Mouse (Mus musculus) heart, adult 2 months (tissue): Measurements from ENCODE around the gene Snd1. TPM values are rescaled to one million over a fixed set of nuclear protein-coding genes. Genes with fewer than 3 reads are reported as not detected.
A peak's percentile ranks its signal among the peaks of the same experiment; 100 is the strongest.

Source experiments
- DNase-seq, 2 experiments: peaks; one replicate each; pipeline ENCODE4 v3.0.0; 2021
- H3K27ac ChIP-seq: fragments of 200-600 bp; 2 replicates; pipeline ENCODE4 v1.8.1; 2022
- H3K27me3 ChIP-seq: fragments of 200-500 bp; 2 replicates; pipeline ENCODE4 v1.6.1; 2012; ENCODE audit warnings: mild to moderate bottlenecking, low read length, inconsistent platforms, mixed read lengths; ENCODE audit not compliant: control insufficient read depth, insufficient read depth
- H3K36me3 ChIP-seq: fragments of 200-500 bp; 2 replicates; pipeline ENCODE4 v1.6.1; 2012; ENCODE audit warnings: low read length, inconsistent platforms; ENCODE audit not compliant: control insufficient read depth, insufficient read depth
- H3K4me1 ChIP-seq: fragments of 200-500 bp; 2 replicates; pipeline ENCODE4 v1.6.1; 2011; ENCODE audit warnings: low read length; ENCODE audit not compliant: control insufficient read depth, insufficient read depth
- H3K4me3 ChIP-seq: fragments of 200-600 bp; 2 replicates; pipeline ENCODE4 v1.8.1; 2022
- H3K79me2 ChIP-seq: fragments of 200-500 bp; replicated peaks from 2 replicates; pipeline ENCODE4 v1.6.1; 2012; ENCODE audit warnings: mild to moderate bottlenecking, inconsistent platforms, low read length, moderate library complexity, mixed read lengths; ENCODE audit not compliant: control insufficient read depth, insufficient read depth
- H3K9ac ChIP-seq: fragments of 200-500 bp; 2 replicates; pipeline ENCODE4 v1.6.1; 2012; ENCODE audit warnings: low read depth, mild to moderate bottlenecking, control low read depth, inconsistent platforms, low read length, mixed read lengths
- CTCF ChIP-seq: fragments of 200-600 bp; IDR thresholded peaks from 2 replicates; pipeline ENCODE4 v1.8.1; 2022; ENCODE audit warnings: antibody characterized with exemption, mild to moderate bottlenecking, moderate library complexity
- EP300 ChIP-seq: fragments of 200-500 bp; IDR thresholded peaks from 2 replicates; pipeline ENCODE4 v1.6.1; 2011; ENCODE audit warnings: low read depth, low read length, control low read depth; ENCODE audit not compliant: insufficient read depth
- POLR2A ChIP-seq: fragments of 200-500 bp; IDR thresholded peaks from 2 replicates; pipeline ENCODE4 v1.6.1; 2011; ENCODE audit warnings: mild to moderate bottlenecking, low read depth, low read length, control low read depth; ENCODE audit not compliant: insufficient read depth
- WGBS: fragments of 180-500 bp; shearing (Covaris S2); methylation state at CpG from one replicate; pipeline ENCODE4 v1.1.7; 2018; 5-methylcytosine and 5-hydroxymethylcytosine counted together
- intact Hi-C: fragments of 180-260 bp; cut with DNase I; formaldehyde crosslinking; loops from one replicate; pipeline ENCODE4 v1.15.1; 2025
- polyA plus RNA-seq: library from polyadenylated mRNA; depleted of rRNA; stranded (reverse); fragments of >200 nt; gene quantifications from 2 replicates; pipeline ENCODE4 v1.2.3, GENCODE M21; 2012
- total RNA-seq, 2 experiments: library from RNA; stranded (reverse); gene quantifications; 2 replicates each; pipeline ENCODE4 v1.2.3; 2021

Gene Snd1
- total and polyA plus RNA-seq, 3 experiments, result 39.9 to 74.1 (median 62.4) TPM

DNA sequence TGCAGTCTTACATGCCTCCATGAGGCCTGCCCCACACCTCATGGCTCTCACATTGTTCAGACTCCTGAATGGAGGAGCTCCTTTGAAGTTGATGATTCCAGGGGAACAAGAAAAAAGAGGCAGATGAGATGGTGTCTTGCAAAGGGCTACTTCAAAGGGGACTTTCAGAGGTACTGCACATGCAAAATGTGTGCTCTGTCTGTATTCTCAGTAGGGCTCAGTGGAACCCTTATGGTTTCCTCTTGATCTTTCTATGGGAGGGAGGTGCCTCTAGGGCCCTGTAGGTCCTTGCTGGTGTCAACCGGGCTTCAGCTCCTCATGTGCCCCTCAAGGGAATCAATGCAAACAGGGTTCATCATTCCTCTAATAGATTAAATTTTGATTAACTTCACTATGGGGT, 197.4 kb downstream of the Snd1 start:
- WGBS, result 94% methylated on average over 1 of the region's 1 CpGs
- no peaks in the 10 kb centered on the region for H3K79me2 ChIP-seq
- intact Hi-C loops, result no loop called here

DNA sequence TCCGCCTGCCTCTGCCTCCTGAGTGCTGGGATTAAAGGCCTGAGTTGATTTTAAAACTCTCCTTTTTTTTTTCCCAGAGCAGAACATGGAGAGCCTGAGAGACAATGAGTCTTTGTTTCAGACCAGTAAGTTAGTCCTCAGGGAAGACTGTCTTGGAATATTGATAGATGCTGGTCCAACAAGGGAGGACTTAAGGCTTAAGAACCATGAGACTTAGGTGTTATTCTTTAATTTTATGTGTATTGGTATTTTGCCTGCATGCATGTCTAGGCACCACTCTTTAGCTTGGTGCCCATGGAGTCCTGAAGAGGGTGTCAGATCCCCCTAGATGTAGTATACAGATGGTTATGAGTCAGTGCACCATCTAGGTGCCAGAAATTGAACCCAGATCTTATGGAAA, 199.7 kb downstream of the Snd1 start:
- Histone ChIP-seq H3K27me3 (no peaks in the 10 kb centered on the region), H3K4me3 (no peak overlapping the region), H3K27ac (no peak overlapping the region), H3K79me2 (no peaks in the 10 kb centered on the region), H3K4me1 (no peaks in the 10 kb centered on the region), H3K9ac (no peak overlapping the region), H3K36me3 (no peaks in the 10 kb centered on the region)
- no peak for DNase-seq
- WGBS, result 86% methylated on average over 1 of the region's 1 CpGs
- intact Hi-C loops, result no loop called here
- no peak for TF ChIP-seq CTCF
- TF ChIP-seq EP300, result no peak
- TF ChIP-seq POLR2A, result no peak

More for the DNA sequence above, 197.4 kb downstream of the Snd1 start:
- Histone ChIP-seq H3K36me3 (no peaks in the 10 kb centered on the region), H3K27ac (no peak overlapping the region), H3K9ac (no peak overlapping the region), H3K4me3 (no peak overlapping the region), H3K27me3 (no peaks in the 10 kb centered on the region), H3K4me1 (no peaks in the 10 kb centered on the region)
- TF ChIP-seq POLR2A, result no peak
- TF ChIP-seq EP300, result no peak
- TF ChIP-seq CTCF, result no peak
- DNase-seq, result no peak

DNA sequence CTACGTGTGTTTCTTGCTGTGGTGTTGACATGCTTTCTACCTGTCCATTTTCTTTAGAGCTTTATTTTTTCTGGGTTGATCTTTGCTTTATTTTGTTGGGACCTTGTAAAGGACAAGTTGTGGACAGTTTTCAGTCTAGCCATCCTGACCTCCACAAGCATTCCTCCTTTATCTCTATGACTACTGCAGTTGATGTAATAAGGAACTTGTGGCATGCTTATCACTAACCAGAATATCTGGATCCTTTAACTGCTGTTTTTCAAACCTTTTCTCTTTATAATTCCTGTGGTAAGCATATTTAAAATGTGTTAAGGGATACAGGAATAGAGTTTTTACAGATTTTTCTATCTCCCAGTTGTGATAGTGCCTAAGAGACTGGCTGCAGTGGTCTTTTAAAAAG, 204.0 kb downstream of the Snd1 start:
- peaks cover 5% of the 10 kb centered on the region for H3K4me1 ChIP-seq
- H3K4me3 ChIP-seq, result no peak overlapping the region
- TF ChIP-seq CTCF (no peak), POLR2A (no peak), EP300 (no peak)
- no peak overlapping the region for H3K27ac ChIP-seq
- intact Hi-C loops, result no loop called here
- no peaks in the 10 kb centered on the region for H3K27me3 ChIP-seq
- 58% methylated on average over 1 of the region's 1 CpGs for WGBS
- H3K9ac ChIP-seq, result no peak overlapping the region
- H3K79me2 ChIP-seq, result no peaks in the 10 kb centered on the region
- DNase-seq, result no peak
- peaks cover 6% of the 10 kb centered on the region for H3K36me3 ChIP-seq

DNA sequence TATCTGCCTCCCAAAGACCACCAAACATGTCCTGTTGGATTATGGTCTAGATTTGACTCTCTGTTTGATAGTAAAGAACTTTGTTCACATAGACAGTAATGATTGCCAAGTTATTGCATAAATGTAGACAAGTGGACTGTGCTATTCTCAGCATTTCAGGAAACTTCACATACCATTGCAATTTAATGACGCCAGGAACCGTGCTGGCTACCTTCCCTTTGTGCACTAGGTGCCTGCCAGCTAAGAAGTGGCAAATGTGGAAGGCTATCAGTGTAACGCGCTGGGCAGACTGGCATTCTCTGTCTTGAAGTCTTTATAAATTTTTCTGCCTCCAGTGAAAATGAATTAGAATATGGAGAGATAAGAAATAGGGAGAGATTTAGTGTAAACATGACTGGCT, 205.6 kb downstream of the Snd1 start:
- H3K9ac ChIP-seq, result no peak overlapping the region
- H3K4me3 ChIP-seq, result no peak overlapping the region
- WGBS, result 43% methylated on average over 4 of the region's 4 CpGs
- H3K4me1 ChIP-seq, result peaks cover 5% of the 10 kb centered on the region
- H3K27me3 ChIP-seq, result no peaks in the 10 kb centered on the region
- H3K27ac ChIP-seq, result peak overlapping the region; percentile 40; the same call in 1 of the 2 replicates
- H3K79me2 ChIP-seq, result no peaks in the 10 kb centered on the region
- intact Hi-C loops, result no loop called here
- peaks cover 6% of the 10 kb centered on the region for H3K36me3 ChIP-seq
- no peak for TF ChIP-seq POLR2A
- TF ChIP-seq CTCF, result no peak
- TF ChIP-seq EP300, result no peak
- DNase-seq, result peak; percentile 27 to 51

DNA sequence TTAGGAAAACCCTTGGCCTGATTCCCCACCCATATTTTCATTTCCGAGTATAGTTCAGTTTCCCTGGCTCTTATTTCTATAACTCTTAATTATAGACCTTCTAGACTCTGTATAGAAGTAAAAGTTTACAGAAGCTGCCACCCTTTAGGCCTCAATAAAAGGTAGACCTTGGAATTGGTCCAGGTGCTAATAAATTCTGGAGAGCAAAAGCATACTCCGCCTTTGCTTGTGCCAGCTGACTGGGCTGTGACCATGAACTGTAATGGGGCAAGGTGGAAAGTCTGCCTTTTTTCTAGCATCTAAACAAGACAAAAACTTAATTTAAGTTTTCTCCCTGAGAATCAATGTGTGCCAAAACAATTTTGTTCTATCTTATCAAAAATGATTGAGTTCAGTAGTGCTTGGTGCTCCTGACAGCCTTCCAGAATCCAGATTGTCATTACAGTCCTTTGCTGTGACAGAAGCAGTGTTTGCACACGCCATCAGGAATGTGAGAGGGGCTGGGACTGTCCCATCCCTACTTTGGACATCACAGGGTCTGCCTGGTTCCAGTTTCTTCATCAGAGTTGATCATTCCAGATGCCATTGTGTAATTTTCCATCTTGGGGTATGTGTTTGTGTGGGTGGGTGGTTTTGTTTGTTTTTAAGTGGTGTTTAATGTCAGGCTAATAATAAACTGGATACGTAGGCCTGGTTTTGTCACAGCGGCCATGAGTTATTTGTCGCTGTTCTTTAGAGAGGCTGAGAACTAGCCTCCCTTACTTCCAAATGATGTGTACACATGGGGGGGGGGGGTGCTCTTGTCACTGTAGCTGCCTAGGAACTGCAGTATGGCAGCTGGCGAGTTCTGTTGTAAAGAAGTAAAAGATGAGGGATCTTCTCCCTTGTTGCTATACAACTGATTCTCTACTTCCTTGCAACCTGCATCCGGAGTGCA, 206.8 kb downstream of the Snd1 start:
- TF ChIP-seq POLR2A (no peak), CTCF (no peak), EP300 (no peak)
- H3K4me3 ChIP-seq, result no peak overlapping the region
- 82% methylated on average over 8 of the region's 8 CpGs for whole genome bisulfite sequencing
- DNase-seq, result no peak
- no peak overlapping the region for H3K27ac ChIP-seq
- H3K79me2 ChIP-seq, result no peaks in the 10 kb centered on the region
- H3K4me1 ChIP-seq, result peaks cover 5% of the 10 kb centered on the region
- intact Hi-C loops, result no loop called here
- no peak overlapping the region for H3K9ac ChIP-seq
- peaks cover 6% of the 10 kb centered on the region for H3K36me3 ChIP-seq
- no peaks in the 10 kb centered on the region for H3K27me3 ChIP-seq

DNA sequence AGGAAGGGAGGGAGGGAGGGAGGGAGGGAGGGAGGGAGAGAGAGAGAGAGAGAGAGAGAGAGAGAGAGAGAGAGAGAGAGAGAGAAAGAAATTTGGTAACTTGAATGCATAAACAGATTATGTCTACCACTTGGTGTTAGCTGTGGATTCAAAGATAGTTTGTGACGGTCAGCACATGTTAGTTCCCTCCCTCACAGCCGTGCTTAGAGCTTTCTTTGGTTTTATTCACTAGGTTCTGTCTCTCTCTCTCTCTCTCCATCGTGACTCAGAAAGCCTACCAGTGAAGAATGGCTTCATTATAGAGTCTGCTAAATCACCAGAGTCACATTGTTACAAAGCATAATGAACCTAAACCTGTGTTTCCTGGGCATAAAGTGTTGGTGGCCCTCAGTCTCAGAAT, 210.1 kb downstream of the Snd1 start:
- Histone ChIP-seq H3K79me2 (no peaks in the 10 kb centered on the region), H3K27me3 (no peaks in the 10 kb centered on the region), H3K27ac (no peak overlapping the region), H3K4me1 (peaks cover 5% of the 10 kb centered on the region), H3K9ac (no peak overlapping the region), H3K36me3 (peaks cover 6% of the 10 kb centered on the region), H3K4me3 (no peak overlapping the region)
- TF ChIP-seq CTCF (no peak), POLR2A (no peak), EP300 (no peak)
- 86% methylated on average over 3 of the region's 3 CpGs for WGBS
- DNase-seq, result no peak
- intact Hi-C loops, result no loop called here
